9 mouse cellular contexts compared by ENCODE assay signal in genomic region chr5:124185706-124186464, GRCm38 (mm10).
DNase-seq lines count a peak whose midpoint lies in the region; ATAC-seq and TF ChIP-seq lines count a peak whose summit lies in the region.
"Had no signal": no experiment of that assay in that cellular context is flagged by ENCODE, and none has a peak within 500 bp of the region (broad histone marks: within the 10 kb centered on the region; RNA-seq: fewer than 3 reads in every experiment).

No protein-coding gene starts in this region.

- peak overlapping the region; percentile 74 for H3K4me2 ChIP-seq in forebrain, postnatal 0 days (ENCODE audit: low read depth)
- H3K4me2 ChIP-seq in midbrain, embryonic 14.5 days (ENCODE audit: low read length), result peak overlapping the region; percentile 65

- no peaks in the 10 kb centered on the region for H3K36me3 ChIP-seq in forebrain, postnatal 0 days (ENCODE audit: insufficient read depth)
- no peaks in the 10 kb centered on the region for H3K36me3 ChIP-seq in midbrain, embryonic 14.5 days (ENCODE audit: control insufficient read depth, insufficient read depth, low read length)

- H3K4me1 ChIP-seq in forebrain, postnatal 0 days (ENCODE audit: insufficient read depth), result peaks cover 38% of the 10 kb centered on the region
- H3K4me1 ChIP-seq in midbrain, embryonic 14.5 days (ENCODE audit: control insufficient read depth, insufficient read depth, low read length), result peaks cover 63% of the 10 kb centered on the region

- peak overlapping the region; percentile 61 for H3K9ac ChIP-seq in forebrain, postnatal 0 days
- H3K9ac ChIP-seq in midbrain, embryonic 14.5 days (replicated peaks; ENCODE audit: low read length), result peak overlapping the region; percentile 49; the same call in 1 of the 2 replicates

- 23% methylated on average over 15 of the region's 15 CpGs for WGBS in forebrain, postnatal 0 days
- WGBS in midbrain, embryonic 14.5 days, result 40% methylated on average over 15 of the region's 15 CpGs

- H3K27ac ChIP-seq in forebrain, postnatal 0 days (ENCODE audit: low read depth, low read length), result peak overlapping the region; percentile 76
- H3K27ac ChIP-seq in midbrain, embryonic 14.5 days (replicated peaks; ENCODE audit: low read depth, low read length), result peak overlapping the region; percentile 88

- peak overlapping the region; percentile 42 for H3K4me3 ChIP-seq in forebrain, postnatal 0 days (ENCODE audit: low read depth, low read length)
- H3K4me3 ChIP-seq in midbrain, embryonic 14.5 days (replicated peaks; ENCODE audit: low read depth, low read length), result peak overlapping the region; percentile 30
- H3K4me3 ChIP-seq: megakaryocyte, embryonic 14.5 days had no signal

- no peaks in the 10 kb centered on the region for H3K9me3 ChIP-seq in forebrain, postnatal 0 days (ENCODE audit: low read length)
- H3K9me3 ChIP-seq in midbrain, embryonic 14.5 days (ENCODE audit: control insufficient read depth, low read length), result no peaks in the 10 kb centered on the region
- H3K9me3 ChIP-seq: megakaryocyte, embryonic 14.5 days had no signal

- H3K27me3 ChIP-seq in forebrain, postnatal 0 days (ENCODE audit: insufficient read depth, low read length), result no peaks in the 10 kb centered on the region
- no peaks in the 10 kb centered on the region for H3K27me3 ChIP-seq in midbrain, embryonic 14.5 days (ENCODE audit: control insufficient read depth, insufficient read depth, low read length)
- H3K27me3 ChIP-seq: megakaryocyte, embryonic 14.5 days had no signal

- no peak for ATAC-seq in forebrain, postnatal 0 days
- no peak for ATAC-seq in midbrain, embryonic 14.5 days (ENCODE audit: low FRiP score, low TSS enrichment)

- peak; percentile 71 for DNase-seq in adrenal gland, adult 8-10 months
- DNase-seq in adrenal gland, postnatal 10 days, result no peak
- peak; percentile 60 for DNase-seq in CD4-positive, CD25-positive, alpha-beta regulatory T cell, adult 2 months (ENCODE audit: low read depth, low spot score)
- DNase-seq in forebrain, postnatal 0 days, result no peak
- no peak for DNase-seq in midbrain, embryonic 14.5 days
- no peak for DNase-seq in urinary bladder, postnatal 36 days (ENCODE audit: low spot score in 2 of 2)
- no peak for DNase-seq in kidney, adult 18-20 months
- DNase-seq in left cerebral cortex, adult 8-10 months (ENCODE audit: low spot score in 2 of 2), result no peak

- TF ChIP-seq CTCF in forebrain, postnatal 0 days (IDR thresholded peaks at IDR 0.05; ENCODE audit: low read depth), result no peak

Comparison
In these comparisons a context has a peak if more than half of its experiments do, and no peak if none do; other contexts are left out.
1. DNase-seq: peak in adrenal gland, adult 8-10 months (single experiment) and CD4-positive, CD25-positive, alpha-beta regulatory T cell, adult 2 months (single experiment); none in adrenal gland, postnatal 10 days (single experiment), forebrain, postnatal 0 days (single experiment), midbrain, embryonic 14.5 days (single experiment), urinary bladder, postnatal 36 days (0 of 2), kidney, adult 18-20 months (single experiment) and left cerebral cortex, adult 8-10 months (0 of 2).